Mouse (Mus musculus) ES-Bruce4 (cell line): Measurements from ENCODE around the gene Hba-a2. TPM values are rescaled to one million over a fixed set of nuclear protein-coding genes. Genes with fewer than 3 reads are reported as not detected.

Experiments
- H3K27ac ChIP-seq: 2 replicates; pipeline ENCODE4 v1.5.1; 2012; ENCODE audit warnings: low read length, inconsistent platforms; ENCODE audit not compliant: insufficient read depth
- H3K27me3 ChIP-seq: 2 replicates; pipeline ENCODE4 v1.6.1; 2012; ENCODE audit warnings: mild to moderate bottlenecking, low read length, inconsistent platforms; ENCODE audit not compliant: control insufficient read depth, poor library complexity, insufficient read depth, severe bottlenecking
- H3K36me3 ChIP-seq: 2 replicates; pipeline ENCODE4 v1.6.1; 2012; ENCODE audit warnings: inconsistent platforms, mild to moderate bottlenecking, low read length, moderate library complexity; ENCODE audit not compliant: control insufficient read depth, poor library complexity, insufficient read depth, severe bottlenecking
- H3K4me1 ChIP-seq: one replicate; pipeline ENCODE4 v1.8.1; 2011; ENCODE audit warnings: low read length; ENCODE audit not compliant: control insufficient read depth, insufficient read depth
- H3K4me3 ChIP-seq: 2 replicates; pipeline ENCODE4 v1.5.1; 2011; ENCODE audit warnings: low read depth, mild to moderate bottlenecking, low read length
- H3K9ac ChIP-seq: 2 replicates; pipeline ENCODE4 v1.6.1; 2012; ENCODE audit warnings: low read depth, mild to moderate bottlenecking, inconsistent platforms; ENCODE audit not compliant: poor library complexity, severe bottlenecking
- H3K9me3 ChIP-seq: replicated peaks from 2 replicates; pipeline ENCODE4 v1.6.1; 2012; ENCODE audit warnings: mild to moderate bottlenecking, low read length, inconsistent platforms; ENCODE audit not compliant: control insufficient read depth, poor library complexity, insufficient read depth, severe bottlenecking
- CTCF ChIP-seq: IDR thresholded peaks from one replicate; pipeline ENCODE4 v1.8.1; 2011; ENCODE audit warnings: low read depth, low read length
- EP300 ChIP-seq: IDR thresholded peaks from 2 replicates; pipeline ENCODE4 v1.6.1; 2011; ENCODE audit warnings: low read depth, low read length; ENCODE audit not compliant: insufficient read depth
- POLR2A ChIP-seq: IDR thresholded peaks from one replicate; pipeline ENCODE4 v1.8.1; 2011; ENCODE audit warnings: low read length; ENCODE audit not compliant: insufficient read depth
- polyA plus RNA-seq: library from polyadenylated mRNA; stranded (reverse); fragments of >200 nt; gene quantifications from 2 replicates; pipeline ENCODE4 v1.2.4, GENCODE M21; 2011; ENCODE audit warnings: low read depth; ENCODE audit not compliant: missing spikeins, insufficient read depth, insufficient read length

The Hba-a2 gene
- polyA plus RNA-seq, 1 experiment = 10.3 TPM

DNA sequence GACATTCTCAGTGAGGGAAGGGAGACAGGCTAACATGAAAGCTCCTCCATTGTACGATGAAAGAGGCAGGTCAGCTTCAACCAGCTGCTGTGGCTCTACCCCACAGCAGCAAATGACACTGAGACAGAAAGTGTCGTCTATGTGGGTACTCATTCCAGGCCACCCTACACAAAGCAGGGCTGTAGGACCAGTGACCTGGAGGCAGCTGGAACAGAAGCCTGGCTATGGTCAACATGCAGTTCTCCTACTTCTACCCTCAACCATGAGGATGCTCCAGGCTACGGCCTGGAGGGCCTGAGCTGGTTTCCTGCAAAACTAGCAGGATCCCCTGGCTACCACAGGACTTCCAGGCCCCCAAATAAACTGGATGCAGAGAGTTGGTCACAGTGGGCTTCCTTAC lies 39.7 kb upstream of the Hba-a2 start:
- Histone ChIP-seq H3K4me1 (no peaks in the 10 kb centered on the region), H3K4me3 (no peak overlapping the region), H3K9ac (no peak overlapping the region), H3K9me3 (no peaks in the 10 kb centered on the region), H3K27ac (no peak overlapping the region), H3K36me3 (0 out of 2 replicates have a peak, but pooled peaks cover 2% of the 10 kb centered on the region), H3K27me3 (no peaks in the 10 kb centered on the region)
- TF ChIP-seq EP300 (no peak), POLR2A (no peak), CTCF (no peak)

- Histone ChIP-seq H3K36me3 (no peaks in the 10 kb centered on the region), H3K4me1 (no peaks in the 10 kb centered on the region), H3K27ac (no peak overlapping the region), H3K9ac (no peak overlapping the region), H3K4me3 (no peak overlapping the region), H3K27me3 (no peaks in the 10 kb centered on the region), H3K9me3 (no peaks in the 10 kb centered on the region)
- TF ChIP-seq CTCF (no peak), POLR2A (no peak), EP300 (no peak)
These were observed 33.4 kb upstream of the Hba-a2 start for GRCm38 (mm10) chr11:32262674-32263415.

DNA sequence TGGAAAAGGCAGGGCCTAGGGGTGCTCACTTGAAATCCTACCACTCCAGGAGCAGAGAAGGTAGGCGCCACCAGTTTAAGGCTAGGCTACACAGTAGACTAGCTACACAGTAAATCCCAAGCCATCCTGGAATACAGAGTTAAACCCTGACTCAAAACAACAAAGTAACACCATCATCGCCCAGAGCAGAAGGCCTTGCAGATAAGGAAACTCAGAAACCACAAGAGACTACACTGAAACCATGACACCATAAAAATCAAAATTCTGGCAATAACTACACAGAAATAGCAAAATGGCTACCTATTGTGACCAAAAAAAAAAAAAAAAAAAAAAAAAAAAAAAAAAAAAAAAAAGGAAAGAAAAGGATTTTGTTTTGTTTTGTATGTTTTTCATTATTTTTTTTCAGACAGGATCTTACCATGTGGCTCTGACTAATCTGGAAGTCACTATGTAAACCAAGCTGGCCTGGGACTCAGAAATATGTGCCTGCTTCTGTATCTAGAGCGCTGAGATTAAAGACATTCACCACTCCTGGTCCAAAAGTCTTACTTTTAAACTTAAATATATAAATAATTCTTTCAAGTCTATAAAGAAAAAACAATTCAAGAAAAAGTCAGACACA lies 31.1 kb upstream of the Hba-a2 start:
- H3K9ac ChIP-seq = no peak overlapping the region
- TF ChIP-seq POLR2A (no peak), EP300 (no peak), CTCF (no peak)
- H3K36me3 ChIP-seq = no peaks in the 10 kb centered on the region
- H3K9me3 ChIP-seq = no peaks in the 10 kb centered on the region
- H3K4me1 ChIP-seq = no peaks in the 10 kb centered on the region
- no peak overlapping the region for H3K4me3 ChIP-seq
- no peak overlapping the region for H3K27ac ChIP-seq
- no peaks in the 10 kb centered on the region for H3K27me3 ChIP-seq

DNA sequence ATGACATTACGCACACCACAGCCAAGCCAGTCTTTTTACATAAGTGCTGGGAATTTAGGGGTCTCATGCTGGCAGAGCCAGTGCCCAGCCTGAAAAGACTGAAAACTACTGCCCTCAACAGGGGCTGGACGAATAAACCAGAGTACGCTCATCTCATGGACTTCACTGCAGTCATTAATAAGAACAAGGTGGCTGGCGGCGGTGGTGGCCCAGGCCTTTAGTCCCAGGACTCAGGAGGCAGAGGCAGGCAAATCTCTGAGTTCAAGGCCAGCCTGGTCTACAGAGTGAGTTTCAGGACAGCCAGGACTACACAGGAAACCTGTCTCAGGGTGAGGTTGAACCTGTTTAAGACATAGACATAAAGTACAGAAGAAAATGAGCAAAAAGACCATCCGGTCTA lies 30.1 kb upstream of the Hba-a2 start:
- H3K4me3 ChIP-seq = no peak overlapping the region
- H3K27me3 ChIP-seq = no peaks in the 10 kb centered on the region
- no peaks in the 10 kb centered on the region for H3K4me1 ChIP-seq
- H3K36me3 ChIP-seq = no peaks in the 10 kb centered on the region
- no peak overlapping the region for H3K27ac ChIP-seq
- TF ChIP-seq CTCF (no peak), POLR2A (no peak), EP300 (no peak)
- H3K9ac ChIP-seq = peak overlapping the region; percentile 91
- no peaks in the 10 kb centered on the region for H3K9me3 ChIP-seq

GRCm38 (mm10) chr11:32266776-32267175 lies 29.5 kb upstream of the Hba-a2 start:
- no peak for TF ChIP-seq POLR2A
- no peak for TF ChIP-seq EP300
- no peak for TF ChIP-seq CTCF
- Histone ChIP-seq H3K9me3 (no peaks in the 10 kb centered on the region), H3K9ac (peak overlapping the region; percentile 91), H3K27me3 (no peaks in the 10 kb centered on the region), H3K36me3 (no peaks in the 10 kb centered on the region), H3K27ac (peak overlapping the region; percentile 78; the same call in 1 of the 2 replicates), H3K4me1 (no peaks in the 10 kb centered on the region), H3K4me3 (peak overlapping the region; percentile 96)
